Comparison of ENCODE assay signal across 8 mouse cellular contexts in genomic region chr19:7557328-7557822, GRCm38 (mm10). TPM values are rescaled to one million over a fixed set of nuclear protein-coding genes. Genes with fewer than 3 reads are reported as not detected.
A peak's percentile ranks its signal among the peaks of the same experiment; 100 is the strongest.
DNase-seq lines count a peak whose midpoint lies in the region; ATAC-seq and TF ChIP-seq lines count a peak whose summit lies in the region.

TSS of gene Pla2g16 (plus strand) at chr19:7557459.

- H3K4me1 ChIP-seq in small intestine, adult 2 months (ENCODE audit: control insufficient read depth, insufficient read depth, insufficient read length, low read length) = peaks cover 18% of the 10 kb centered on the region

- peak; percentile 95 for ATAC-seq in common myeloid progenitor, adult 5-6 weeks (replicated peaks; ENCODE audit: low read depth, poor library complexity, severe bottlenecking)

- no peaks in the 10 kb centered on the region for H3K27me3 ChIP-seq in small intestine, adult 2 months (ENCODE audit: control insufficient read depth, insufficient read depth, low read length)

- no peaks in the 10 kb centered on the region for H3K36me3 ChIP-seq in small intestine, adult 2 months (ENCODE audit: control insufficient read depth, insufficient read depth, low read length)

- intact Hi-C loops in gastrocnemius, postnatal 14 days (cut with DNase I; ENCODE audit: low total_unique reads) = no loop called here
- intact Hi-C loops in left cerebral cortex, postnatal 36 days (cut with DNase I) = no loop called here

- 0 out of 2 replicates have a peak, but pooled peaks have one; percentile 14 for TF ChIP-seq CTCF in small intestine, adult 2 months (IDR thresholded peaks at IDR 0.05; ENCODE audit: extremely low read depth, insufficient read length, insufficient replicate concordance, low read depth, low read length)

- peak within 1 kb of the TSS; percentile 77 for H3K4me3 ChIP-seq in small intestine, adult 2 months (ENCODE audit: low read depth, low read length)

- H3K27ac ChIP-seq in small intestine, adult 2 months (ENCODE audit: insufficient read depth, low read depth, low read length) = peak within 1 kb of the TSS; percentile 62

- under 1% methylated on average over 27 of the region's 27 CpGs for WGBS in small intestine, adult 2 months

- peak; percentile 81 for TF ChIP-seq POLR2A in small intestine, adult 2 months (IDR thresholded peaks at IDR 0.05; ENCODE audit: low read depth, low read length)

- DNase-seq in ZHBTc4 (ENCODE audit: low read depth, low spot score) = peak; percentile 81
- DNase-seq in gastrocnemius, postnatal 14 days = peak; percentile 73
- DNase-seq in induced T-regulatory cell, adult 2 months (ENCODE audit: low read depth) = peak; percentile 79
- peak; percentile 18 to 30 for DNase-seq in left cerebral cortex, postnatal 36 days (ENCODE audit: low spot score in 2 of 2)
- DNase-seq in mesoderm, embryonic 11.5 days (ENCODE audit: low read depth, low spot score) = peak; percentile 63
- no peak for DNase-seq in MN1 (ENCODE audit: low spot score)

RNA-seq across cellular contexts. Expression of gene Pla2g16, which starts in this region (rescaled TPM):
- total RNA-seq in common myeloid progenitor, adult 5-6 weeks (2017) = 19.6 and 28.0 TPM in 2 replicates
- total RNA-seq in gastrocnemius, postnatal 14 days (2021) = 10 to 100 TPM; 55.0 to 57.6 TPM
- 10 to 100 TPM; 27.2 to 29.2 TPM for total RNA-seq in left cerebral cortex, postnatal 36 days (2021)
- polyA plus RNA-seq in small intestine, adult 2 months (2012; rRNA removed) = 15.7 and 23.1 TPM in 2 replicates
